Mouse (Mus musculus) limb, embryonic 11.5 days (tissue): ENCODE results near the gene Xylt1. TPM values are rescaled to one million over a fixed set of nuclear protein-coding genes. Genes with fewer than 3 reads are reported as not detected.

ENCODE experiments used
- ATAC-seq: fragments of 200-750 bp; cut with Nextera tagmentation; 2 replicates; pipeline ENCODE4 v1.8.0; 2017; ENCODE audit warnings: low read depth; ENCODE audit not compliant: insufficient number of reproducible peaks, low FRiP score, low TSS enrichment
- DNase-seq: peaks from one replicate; pipeline ENCODE4 v3.0.0-alpha.2; 2015; ENCODE audit warnings: low spot score
- H3K27ac ChIP-seq: fragments of 300-500 bp; sonication (generic); replicated peaks from 2 replicates; pipeline ENCODE4 v1.5.1; 2014; ENCODE audit warnings: low read depth, mild to moderate bottlenecking, low read length
- H3K27me3 ChIP-seq: fragments of 300-500 bp; sonication (generic); 2 replicates; pipeline ENCODE4 v1.6.1; 2014; ENCODE audit warnings: mild to moderate bottlenecking, low read length, mixed read lengths; ENCODE audit not compliant: control insufficient read depth, insufficient read depth
- H3K36me3 ChIP-seq: fragments of 300-500 bp; sonication (generic); 2 replicates; pipeline ENCODE4 v1.6.1; 2014; ENCODE audit warnings: mild to moderate bottlenecking, low read length, moderate library complexity, mixed read lengths; ENCODE audit not compliant: control insufficient read depth, insufficient read depth
- H3K4me1 ChIP-seq: fragments of 300-500 bp; sonication (generic); 2 replicates; pipeline ENCODE4 v1.6.1; 2014; ENCODE audit warnings: low read length, mixed read lengths; ENCODE audit not compliant: control insufficient read depth, insufficient read depth
- H3K4me2 ChIP-seq: fragments of 300-500 bp; sonication (generic); 2 replicates; pipeline ENCODE4 v1.6.1; 2014; ENCODE audit warnings: low read depth, mild to moderate bottlenecking, moderate library complexity; ENCODE audit not compliant: severe bottlenecking
- H3K4me3 ChIP-seq: fragments of 300-500 bp; sonication (generic); 2 replicates; pipeline ENCODE4 v1.5.1; 2014; ENCODE audit warnings: low read depth, low read length
- H3K9ac ChIP-seq: fragments of 300-500 bp; sonication (generic); 2 replicates; pipeline ENCODE4 v1.6.1; 2014; ENCODE audit warnings: mild to moderate bottlenecking, low read length
- H3K9me3 ChIP-seq: fragments of 300-500 bp; sonication (generic); 2 replicates; pipeline ENCODE4 v1.6.1; 2016; ENCODE audit warnings: low read length; ENCODE audit not compliant: control insufficient read depth
- WGBS: fragments of 180-500 bp; shearing (Covaris S2); extraction: QIAGEN DNeasy Blood & Tissue Kit; methylation state at CpG from one replicate; pipeline ENCODE4 v1.1.7; 2014; 5-methylcytosine and 5-hydroxymethylcytosine counted together
- polyA plus RNA-seq: library from polyadenylated mRNA; unstranded; fragments of >200 nt; fragmentation: Nextera tagmentation; extraction: Ambion mirVana; gene quantifications from 2 replicates; pipeline ENCODE4 v1.2.1, GENCODE M21; 2014

Gene Xylt1
- polyA plus RNA-seq, 1 experiment from 2014 or later = 1.4 TPM

GRCm38 (mm10) chr7:117566115-117566514 is 185.3 kb downstream of the Xylt1 start:
- WGBS = 85% methylated on average over 2 of the region's 2 CpGs
- Histone ChIP-seq H3K4me2 (no peak overlapping the region), H3K36me3 (no peaks in the 10 kb centered on the region), H3K9me3 (no peaks in the 10 kb centered on the region), H3K4me3 (no peak overlapping the region), H3K9ac (no peak overlapping the region), H3K4me1 (no peaks in the 10 kb centered on the region), H3K27me3 (no peaks in the 10 kb centered on the region), H3K27ac (no peak overlapping the region)
- ATAC-seq (no peak), DNase-seq (no peak)

GRCm38 (mm10) chr7:117566833-117567232 is 186.1 kb downstream of the Xylt1 start:
- Histone ChIP-seq H3K36me3 (no peaks in the 10 kb centered on the region), H3K4me1 (0 out of 2 replicates have a peak, but pooled peaks cover 2% of the 10 kb centered on the region), H3K27me3 (no peaks in the 10 kb centered on the region), H3K27ac (no peak overlapping the region), H3K9ac (no peak overlapping the region), H3K4me3 (no peak overlapping the region), H3K9me3 (no peaks in the 10 kb centered on the region), H3K4me2 (no peak overlapping the region)
- 68% methylated on average over 1 of the region's 1 CpGs for WGBS
- no peak for ATAC-seq
- no peak for DNase-seq

DNA sequence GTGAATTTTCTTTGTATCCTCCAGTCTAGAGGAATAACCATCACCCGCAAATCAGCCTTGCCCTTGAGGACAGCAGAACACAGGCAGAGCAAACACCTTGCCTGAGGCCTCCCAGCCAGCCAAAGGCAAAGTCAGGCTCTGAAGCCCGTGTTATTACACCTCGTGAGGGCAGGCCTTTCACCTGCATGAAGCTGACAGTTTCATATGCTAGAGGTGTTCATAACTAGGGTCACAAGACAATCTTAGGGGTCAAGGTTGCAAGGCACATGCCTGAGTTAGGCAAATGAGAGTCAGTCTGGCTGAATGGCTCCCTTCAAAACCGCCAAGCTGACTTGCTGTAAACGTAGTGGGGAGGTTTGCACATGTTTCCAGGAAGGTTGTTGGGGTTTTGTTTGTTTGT is 186.5 kb downstream of the Xylt1 start:
- ATAC-seq (no peak), DNase-seq (no peak)
- no peak overlapping the region for H3K27ac ChIP-seq
- H3K27me3 ChIP-seq = no peaks in the 10 kb centered on the region
- no peak overlapping the region for H3K4me3 ChIP-seq
- 0 out of 2 replicates have a peak, but pooled peaks cover 2% of the 10 kb centered on the region for H3K4me1 ChIP-seq
- no peak overlapping the region for H3K4me2 ChIP-seq
- no peak overlapping the region for H3K9ac ChIP-seq
- WGBS = 76% methylated on average over 5 of the region's 5 CpGs
- no peaks in the 10 kb centered on the region for H3K9me3 ChIP-seq
- no peaks in the 10 kb centered on the region for H3K36me3 ChIP-seq

GRCm38 (mm10) chr7:117567653-117568340 is 187.0 kb downstream of the Xylt1 start:
- Histone ChIP-seq H3K4me2 (no peak overlapping the region), H3K4me1 (0 out of 2 replicates have a peak, but pooled peaks cover 2% of the 10 kb centered on the region), H3K9ac (no peak overlapping the region), H3K27me3 (no peaks in the 10 kb centered on the region), H3K9me3 (no peaks in the 10 kb centered on the region), H3K4me3 (no peak overlapping the region), H3K27ac (no peak overlapping the region), H3K36me3 (no peaks in the 10 kb centered on the region)
- WGBS = 72% methylated on average over 11 of the region's 11 CpGs
- DNase-seq = no peak
- no peak for ATAC-seq

GRCm38 (mm10) chr7:117571131-117571530 is 190.4 kb downstream of the Xylt1 start:
- no peaks in the 10 kb centered on the region for H3K36me3 ChIP-seq
- no peaks in the 10 kb centered on the region for H3K9me3 ChIP-seq
- no peak overlapping the region for H3K9ac ChIP-seq
- no peak overlapping the region for H3K4me2 ChIP-seq
- WGBS = 92% methylated on average over 2 of the region's 2 CpGs
- no peak for DNase-seq
- H3K4me3 ChIP-seq = no peak overlapping the region
- no peak for ATAC-seq
- no peak overlapping the region for H3K27ac ChIP-seq
- 0 out of 2 replicates have a peak, but pooled peaks cover 5% of the 10 kb centered on the region for H3K4me1 ChIP-seq
- H3K27me3 ChIP-seq = no peaks in the 10 kb centered on the region

DNA sequence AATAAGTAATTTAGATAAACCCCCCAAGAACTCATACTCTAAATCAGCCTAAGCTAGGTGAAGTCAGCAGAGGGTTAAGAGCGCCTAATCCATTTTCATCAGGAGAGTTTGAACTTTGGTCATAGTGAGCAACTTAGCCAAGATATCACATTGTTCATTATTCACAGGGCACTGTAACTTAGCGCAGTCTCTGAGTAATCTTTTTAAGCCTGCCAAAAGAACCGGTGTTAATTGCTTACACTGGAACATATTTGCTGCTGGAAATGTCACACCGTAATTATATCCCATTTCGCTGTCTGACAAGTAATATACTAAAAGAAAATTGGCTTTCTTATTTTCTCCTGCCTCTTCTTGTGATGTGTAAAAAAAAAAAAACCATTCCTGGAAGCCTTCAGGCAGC is 190.9 kb downstream of the Xylt1 start:
- H3K4me3 ChIP-seq = no peak overlapping the region
- H3K27ac ChIP-seq = no peak overlapping the region
- no peak overlapping the region for H3K4me2 ChIP-seq
- H3K4me1 ChIP-seq = 0 out of 2 replicates have a peak, but pooled peaks cover 5% of the 10 kb centered on the region
- no peak for DNase-seq
- no peaks in the 10 kb centered on the region for H3K36me3 ChIP-seq
- no peaks in the 10 kb centered on the region for H3K27me3 ChIP-seq
- ATAC-seq = no peak
- no peaks in the 10 kb centered on the region for H3K9me3 ChIP-seq
- no peak overlapping the region for H3K9ac ChIP-seq
- WGBS = 83% methylated on average over 5 of the region's 5 CpGs

DNA sequence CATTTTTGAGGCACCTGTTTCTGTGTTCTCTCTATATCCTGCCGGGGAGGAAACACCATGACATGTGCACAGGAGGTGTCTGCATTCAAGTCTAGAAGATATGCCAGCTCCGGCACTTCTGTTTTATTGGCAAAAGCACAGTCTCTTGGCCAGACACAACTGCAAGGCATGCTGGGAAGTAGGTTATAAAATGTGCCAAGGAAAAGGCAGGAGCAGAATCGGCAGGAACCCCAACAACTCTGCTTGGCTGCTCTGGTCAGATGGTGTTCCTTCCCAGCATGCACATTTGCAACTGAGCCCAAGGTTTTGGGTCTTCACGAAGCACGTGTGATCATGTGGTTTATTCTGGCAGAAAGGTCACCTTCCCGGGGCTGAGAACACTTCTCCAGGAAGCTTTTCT is 192.4 kb downstream of the Xylt1 start:
- ATAC-seq = no peak
- Histone ChIP-seq H3K9me3 (no peaks in the 10 kb centered on the region), H3K4me3 (no peak overlapping the region), H3K27me3 (no peaks in the 10 kb centered on the region), H3K36me3 (no peaks in the 10 kb centered on the region), H3K4me2 (no peak overlapping the region), H3K4me1 (0 out of 2 replicates have a peak, but pooled peaks cover 5% of the 10 kb centered on the region), H3K9ac (no peak overlapping the region), H3K27ac (no peak overlapping the region)
- no peak for DNase-seq
- 68% methylated on average over 6 of the region's 6 CpGs for WGBS

DNA sequence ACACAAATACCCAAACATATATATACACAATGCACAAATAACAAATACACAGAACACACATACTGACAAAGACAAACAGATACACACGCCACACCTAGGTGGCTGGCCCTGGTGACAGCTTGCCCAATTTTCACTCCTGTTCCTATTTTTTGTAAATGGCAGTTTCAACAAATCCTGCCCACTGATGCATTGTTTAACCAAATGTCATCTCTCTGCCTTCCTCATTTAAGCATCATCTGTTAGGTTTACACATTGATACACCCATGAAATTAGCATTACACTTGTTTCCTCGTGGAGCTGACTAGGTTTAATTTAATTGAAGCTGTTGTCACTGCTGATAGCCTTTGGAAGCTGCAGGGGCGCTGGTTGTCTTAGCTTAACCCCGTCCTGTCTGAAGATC is 194.6 kb downstream of the Xylt1 start:
- 0 out of 2 replicates have a peak, but pooled peaks cover 5% of the 10 kb centered on the region for H3K4me1 ChIP-seq
- ATAC-seq = no peak
- no peak overlapping the region for H3K4me2 ChIP-seq
- no peak for DNase-seq
- no peaks in the 10 kb centered on the region for H3K36me3 ChIP-seq
- H3K27me3 ChIP-seq = no peaks in the 10 kb centered on the region
- 46% methylated on average over 4 of the region's 4 CpGs for WGBS
- H3K9me3 ChIP-seq = no peaks in the 10 kb centered on the region
- H3K4me3 ChIP-seq = no peak overlapping the region
- H3K27ac ChIP-seq = no peak overlapping the region
- no peak overlapping the region for H3K9ac ChIP-seq

GRCm38 (mm10) chr7:117577035-117577434 is 196.3 kb downstream of the Xylt1 start:
- WGBS = 91% methylated on average over 6 of the region's 6 CpGs
- Histone ChIP-seq H3K4me1 (0 out of 2 replicates have a peak, but pooled peaks cover 3% of the 10 kb centered on the region), H3K4me3 (no peak overlapping the region), H3K27me3 (no peaks in the 10 kb centered on the region), H3K9ac (no peak overlapping the region), H3K36me3 (no peaks in the 10 kb centered on the region), H3K9me3 (no peaks in the 10 kb centered on the region), H3K27ac (no peak overlapping the region), H3K4me2 (no peak overlapping the region)
- DNase-seq (no peak), ATAC-seq (no peak)
